Mouse (Mus musculus) heart, adult 2 months (tissue): ENCODE measurements around the gene Apoa4. TPM values are rescaled to one million over a fixed set of nuclear protein-coding genes. Genes with fewer than 3 reads are reported as not detected.

Source experiments
- DNase-seq, 2 experiments: peaks; one replicate each; pipeline ENCODE4 v3.0.0; 2021
- H3K27ac ChIP-seq: fragments of 200-600 bp; 2 replicates; pipeline ENCODE4 v1.8.1; 2022
- H3K27me3 ChIP-seq: fragments of 200-500 bp; 2 replicates; pipeline ENCODE4 v1.6.1; 2012; ENCODE audit warnings: mild to moderate bottlenecking, low read length, inconsistent platforms, mixed read lengths; ENCODE audit not compliant: control insufficient read depth, insufficient read depth
- H3K36me3 ChIP-seq: fragments of 200-500 bp; 2 replicates; pipeline ENCODE4 v1.6.1; 2012; ENCODE audit warnings: low read length, inconsistent platforms; ENCODE audit not compliant: control insufficient read depth, insufficient read depth
- H3K4me1 ChIP-seq: fragments of 200-500 bp; 2 replicates; pipeline ENCODE4 v1.6.1; 2011; ENCODE audit warnings: low read length; ENCODE audit not compliant: control insufficient read depth, insufficient read depth
- H3K4me3 ChIP-seq: fragments of 200-600 bp; 2 replicates; pipeline ENCODE4 v1.8.1; 2022
- H3K79me2 ChIP-seq: fragments of 200-500 bp; replicated peaks from 2 replicates; pipeline ENCODE4 v1.6.1; 2012; ENCODE audit warnings: mild to moderate bottlenecking, inconsistent platforms, low read length, moderate library complexity, mixed read lengths; ENCODE audit not compliant: control insufficient read depth, insufficient read depth
- H3K9ac ChIP-seq: fragments of 200-500 bp; 2 replicates; pipeline ENCODE4 v1.6.1; 2012; ENCODE audit warnings: low read depth, mild to moderate bottlenecking, control low read depth, inconsistent platforms, low read length, mixed read lengths
- CTCF ChIP-seq: fragments of 200-600 bp; IDR thresholded peaks from 2 replicates; pipeline ENCODE4 v1.8.1; 2022; ENCODE audit warnings: antibody characterized with exemption, mild to moderate bottlenecking, moderate library complexity
- EP300 ChIP-seq: fragments of 200-500 bp; IDR thresholded peaks from 2 replicates; pipeline ENCODE4 v1.6.1; 2011; ENCODE audit warnings: low read depth, low read length, control low read depth; ENCODE audit not compliant: insufficient read depth
- POLR2A ChIP-seq: fragments of 200-500 bp; IDR thresholded peaks from 2 replicates; pipeline ENCODE4 v1.6.1; 2011; ENCODE audit warnings: mild to moderate bottlenecking, low read depth, low read length, control low read depth; ENCODE audit not compliant: insufficient read depth
- WGBS: fragments of 180-500 bp; shearing (Covaris S2); methylation state at CpG from one replicate; pipeline ENCODE4 v1.1.7; 2018; 5-methylcytosine and 5-hydroxymethylcytosine counted together
- intact Hi-C: fragments of 180-260 bp; cut with DNase I; formaldehyde crosslinking; loops from one replicate; pipeline ENCODE4 v1.15.1; 2025
- polyA plus RNA-seq: library from polyadenylated mRNA; depleted of rRNA; stranded (reverse); fragments of >200 nt; gene quantifications from 2 replicates; pipeline ENCODE4 v1.2.3, GENCODE M21; 2012
- total RNA-seq, 2 experiments: library from RNA; stranded (reverse); gene quantifications; 2 replicates each; pipeline ENCODE4 v1.2.3; 2021

The Apoa4 gene
- total and polyA plus RNA-seq, 3 experiments, result 0.10 TPM; not detected in 2

GRCm38 (mm10) chr9:46210473-46210872 lies 30.0 kb upstream of the Apoa4 start:
- no peak for DNase-seq
- Histone ChIP-seq H3K36me3 (no peaks in the 10 kb centered on the region), H3K79me2 (no peaks in the 10 kb centered on the region), H3K9ac (no peak overlapping the region), H3K4me3 (no peak overlapping the region), H3K27me3 (no peaks in the 10 kb centered on the region), H3K27ac (no peak overlapping the region), H3K4me1 (peaks cover 1% of the 10 kb centered on the region; the same call in 1 of the 2 replicates)
- 92% methylated on average over 12 of the region's 12 CpGs for WGBS
- intact Hi-C loops, result no loop called here
- no peak for TF ChIP-seq EP300

GRCm38 (mm10) chr9:46214276-46214675 lies 26.2 kb upstream of the Apoa4 start:
- Histone ChIP-seq H3K9ac (no peak overlapping the region), H3K79me2 (no peaks in the 10 kb centered on the region), H3K4me1 (peaks cover 3% of the 10 kb centered on the region), H3K27ac (no peak overlapping the region), H3K4me3 (no peak overlapping the region), H3K36me3 (no peaks in the 10 kb centered on the region), H3K27me3 (no peaks in the 10 kb centered on the region)
- WGBS, result 71% methylated on average over 4 of the region's 4 CpGs
- intact Hi-C loops, result loop anchor here (2.0 kb wide), 1 partner anchor 15 kb away; no protein-coding TSS in a partner anchor
- DNase-seq, result no peak
- TF ChIP-seq CTCF (no peak), EP300 (no peak), POLR2A (no peak)

DNA sequence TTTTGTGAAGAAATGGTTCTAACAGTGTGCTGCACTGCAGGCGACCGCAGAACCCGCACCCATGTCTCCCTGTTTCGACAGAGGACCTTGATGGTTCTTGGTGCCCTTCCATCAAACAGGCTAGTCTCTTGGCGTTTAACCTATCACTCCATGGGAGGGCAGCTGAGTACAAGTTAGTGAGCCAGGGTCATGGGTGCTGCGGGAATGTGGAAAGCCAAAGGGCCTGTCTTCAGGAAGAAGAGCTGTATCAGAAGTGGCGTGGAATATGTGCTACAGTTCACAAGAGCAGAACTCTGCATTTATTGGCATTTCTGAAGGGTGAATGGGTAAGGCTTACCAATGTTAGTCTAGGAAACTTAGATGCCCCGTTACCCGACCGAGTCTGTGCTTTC lies 25.6 kb upstream of the Apoa4 start:
- peak overlapping the region; percentile 55 for H3K27ac ChIP-seq
- peak in 1 of 2 experiments; percentile 27 for DNase-seq
- intact Hi-C loops, result loop anchor here (2.0 kb wide), 1 partner anchor 16 kb away; no protein-coding TSS in a partner anchor

GRCm38 (mm10) chr9:46215338-46216322 lies 24.9 kb upstream of the Apoa4 start:
- peak in 1 of 2 experiments; percentile 46 for DNase-seq
- H3K4me1 ChIP-seq, result peaks cover 3% of the 10 kb centered on the region
- no peaks in the 10 kb centered on the region for H3K36me3 ChIP-seq
- H3K27me3 ChIP-seq, result no peaks in the 10 kb centered on the region
- intact Hi-C loops, result loop anchor here (2.0 kb wide), 1 partner anchor 17 kb away; no protein-coding TSS in a partner anchor
- 45% methylated on average over 11 of the region's 11 CpGs for WGBS
- 0 out of 2 replicates have a peak, but pooled peaks have one; percentile 23 for TF ChIP-seq EP300
- no peak for TF ChIP-seq CTCF
- no peak overlapping the region for H3K4me3 ChIP-seq
- H3K9ac ChIP-seq, result no peak overlapping the region
- H3K27ac ChIP-seq, result peak overlapping the region; percentile 55
- no peaks in the 10 kb centered on the region for H3K79me2 ChIP-seq

More for the DNA sequence above, 25.6 kb upstream of the Apoa4 start:
- no peak overlapping the region for H3K4me3 ChIP-seq
- peaks cover 3% of the 10 kb centered on the region for H3K4me1 ChIP-seq
- no peaks in the 10 kb centered on the region for H3K36me3 ChIP-seq
- WGBS, result 69% methylated on average over 10 of the region's 10 CpGs
- no peak for TF ChIP-seq EP300
- TF ChIP-seq CTCF, result no peak
- no peak for TF ChIP-seq POLR2A
- no peaks in the 10 kb centered on the region for H3K79me2 ChIP-seq
- no peaks in the 10 kb centered on the region for H3K27me3 ChIP-seq
- no peak overlapping the region for H3K9ac ChIP-seq

DNA sequence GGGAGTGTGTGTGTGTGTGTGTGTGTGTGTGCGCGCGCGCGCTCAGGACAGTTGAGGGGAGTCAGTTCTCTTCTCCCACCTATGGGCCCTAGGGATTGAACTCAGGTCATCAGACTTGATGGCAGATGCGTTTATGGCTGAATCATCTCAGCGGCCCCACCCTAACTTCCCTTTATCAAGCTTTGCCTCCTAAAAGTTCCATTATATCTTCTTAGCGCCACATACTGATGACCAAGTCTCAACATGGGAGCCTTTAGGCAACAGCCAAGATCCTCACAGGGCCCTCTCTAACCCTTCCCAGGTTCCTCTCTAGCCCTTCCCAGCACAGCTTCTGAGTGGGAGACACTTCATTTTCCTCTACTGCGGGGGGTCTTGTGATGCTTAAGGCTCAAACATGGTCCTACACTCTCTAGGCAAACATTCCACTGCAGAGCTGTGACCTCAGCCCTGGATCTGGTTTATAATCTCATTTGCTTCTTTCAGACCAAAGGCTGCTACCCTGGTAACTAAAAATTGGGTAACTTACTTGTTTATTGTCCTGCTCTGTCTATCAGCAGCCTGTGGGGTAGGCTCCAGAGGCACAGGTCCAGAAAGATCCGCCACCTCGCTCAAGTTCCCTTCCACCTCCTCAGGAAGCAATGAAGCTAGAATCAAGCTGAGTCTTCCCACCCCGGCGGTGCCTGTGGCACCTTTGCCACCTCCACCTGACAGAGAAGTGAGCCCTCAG lies 23.6 kb upstream of the Apoa4 start:
- Histone ChIP-seq H3K4me1 (peaks cover 3% of the 10 kb centered on the region), H3K27ac (no peak overlapping the region), H3K4me3 (no peak overlapping the region), H3K27me3 (no peaks in the 10 kb centered on the region), H3K79me2 (no peaks in the 10 kb centered on the region), H3K36me3 (no peaks in the 10 kb centered on the region), H3K9ac (no peak overlapping the region)
- TF ChIP-seq CTCF (no peak), POLR2A (no peak), EP300 (no peak)
- intact Hi-C loops, result no loop called here
- DNase-seq, result no peak
- 90% methylated on average over 13 of the region's 13 CpGs for WGBS

DNA sequence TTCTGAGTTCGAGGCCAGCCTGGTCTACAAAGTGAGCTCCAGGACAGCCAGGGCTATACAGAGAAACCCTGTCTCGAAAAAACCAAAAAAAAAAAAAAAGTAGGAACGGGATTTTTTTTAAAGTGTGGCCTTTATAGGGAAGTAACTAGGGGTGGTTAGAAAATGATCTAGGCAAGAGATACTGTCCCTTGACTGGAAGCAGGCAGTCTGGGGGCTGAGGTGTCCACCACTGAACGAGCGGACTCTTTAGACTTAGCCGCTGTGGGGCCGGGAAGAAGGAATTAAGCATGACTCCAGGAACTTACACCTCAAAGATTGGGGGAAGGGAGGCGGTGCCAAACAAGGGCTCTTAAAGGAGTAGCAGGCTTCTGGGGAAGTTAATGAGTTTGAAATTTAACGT lies 22.3 kb upstream of the Apoa4 start:
- DNase-seq, result no peak
- H3K9ac ChIP-seq, result no peak overlapping the region
- H3K36me3 ChIP-seq, result no peaks in the 10 kb centered on the region
- H3K4me3 ChIP-seq, result no peak overlapping the region
- H3K27me3 ChIP-seq, result no peaks in the 10 kb centered on the region
- no peak for TF ChIP-seq POLR2A
- no peak for TF ChIP-seq CTCF
- no peak for TF ChIP-seq EP300
- intact Hi-C loops, result no loop called here
- WGBS, result 86% methylated on average over 9 of the region's 9 CpGs
- no peaks in the 10 kb centered on the region for H3K79me2 ChIP-seq
- H3K27ac ChIP-seq, result no peak overlapping the region
- peaks cover 3% of the 10 kb centered on the region for H3K4me1 ChIP-seq
